Mouse (Mus musculus) cerebellum, adult (tissue): ENCODE measurements around the gene AC141477.1.

ENCODE experiments used
- ATAC-seq: cut with Nextera tagmentation; 2 replicates; pipeline ENCODE4 v1.9.2; 2017; ENCODE audit warnings: mild to moderate bottlenecking, moderate library complexity, mixed read lengths; ENCODE audit not compliant: insufficient number of reproducible peaks, low FRiP score, low TSS enrichment

Gene AC141477.1

DNA sequence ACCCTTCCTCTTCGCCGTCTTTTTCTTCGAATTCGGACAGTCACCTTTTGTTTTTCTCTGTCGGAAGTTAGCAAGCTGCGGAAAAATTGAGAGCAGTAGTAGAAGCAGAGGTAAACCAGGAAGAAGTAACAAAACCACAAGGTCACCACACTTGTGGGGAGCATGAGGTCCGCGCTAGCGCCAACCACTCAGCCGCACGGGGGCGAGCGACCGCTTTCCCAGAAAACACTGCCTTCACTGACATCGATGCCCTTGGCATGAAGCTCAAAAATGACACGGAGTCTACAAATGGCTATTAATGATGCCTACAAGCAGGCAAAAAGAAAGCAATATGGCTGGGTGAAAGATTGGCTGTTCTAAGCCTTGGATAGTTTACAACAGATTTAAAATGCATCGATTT lies at the start of gene AC141477.1:
AC141477.1 (minus strand) TSS at position 164 of the 400 bp plus-strand sequence.
- ATAC-seq: no peak

DNA sequence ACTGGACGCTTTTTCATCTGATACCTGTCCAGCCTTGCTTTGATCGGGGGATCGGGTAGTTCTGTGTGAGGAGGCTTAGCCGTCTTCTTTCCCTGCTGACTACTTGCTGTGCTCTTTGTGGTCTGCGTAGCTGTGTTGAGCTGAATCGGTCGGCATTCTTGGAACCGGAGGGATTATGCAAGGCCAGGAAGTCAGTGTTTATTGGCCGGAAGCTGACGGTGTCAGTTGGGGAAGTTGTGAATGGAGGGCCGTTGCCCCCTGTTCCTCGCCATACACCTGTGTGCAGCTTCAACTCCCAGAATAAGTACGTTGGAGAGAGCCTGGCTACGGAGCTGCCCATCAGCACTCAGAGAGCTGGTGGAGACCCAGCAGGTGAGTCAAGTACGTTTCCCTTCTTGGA lies 49.0 kb upstream of the AC141477.1 start:
- no peak for ATAC-seq

DNA sequence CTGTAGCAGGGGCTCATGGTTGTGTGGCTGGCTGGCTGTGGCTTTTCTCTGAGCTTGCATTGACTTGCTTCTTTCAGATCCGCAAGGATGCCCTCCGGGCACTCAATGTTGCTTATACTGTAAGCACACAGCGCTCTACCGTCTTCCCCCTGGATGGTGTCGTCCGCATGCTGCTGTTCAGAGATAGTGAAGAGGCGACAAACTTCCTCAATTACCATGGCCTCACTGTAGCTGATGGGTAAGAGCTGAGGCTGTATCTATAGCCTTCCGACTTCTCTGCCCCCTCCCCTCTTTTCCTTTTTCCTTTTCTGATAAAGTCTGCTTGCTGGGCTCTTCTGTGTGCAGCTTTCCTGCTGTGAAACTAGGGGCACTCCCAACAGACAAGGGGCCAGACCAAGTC lies 48.0 kb upstream of the AC141477.1 start:
- no peak for ATAC-seq

DNA sequence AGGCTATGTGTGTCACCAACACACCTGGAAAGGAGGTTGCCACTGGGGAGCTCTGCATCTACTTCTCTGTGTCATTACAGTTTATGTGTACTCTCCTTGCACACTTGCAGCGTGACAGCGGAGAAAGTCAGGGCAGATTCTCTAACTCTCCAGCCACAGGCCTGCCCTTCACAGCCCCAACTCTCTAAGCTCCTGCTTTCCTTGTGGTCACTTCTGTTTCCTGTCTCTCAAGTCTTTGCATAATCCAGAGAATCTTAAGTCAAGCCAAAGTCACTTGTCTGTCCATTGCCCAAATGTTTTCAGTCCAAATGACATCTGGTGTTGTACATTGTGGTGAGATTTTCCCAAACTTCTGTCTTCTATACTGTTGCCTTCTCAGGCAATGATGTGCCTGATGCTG lies 46.1 kb upstream of the AC141477.1 start:
- ATAC-seq: no peak

DNA sequence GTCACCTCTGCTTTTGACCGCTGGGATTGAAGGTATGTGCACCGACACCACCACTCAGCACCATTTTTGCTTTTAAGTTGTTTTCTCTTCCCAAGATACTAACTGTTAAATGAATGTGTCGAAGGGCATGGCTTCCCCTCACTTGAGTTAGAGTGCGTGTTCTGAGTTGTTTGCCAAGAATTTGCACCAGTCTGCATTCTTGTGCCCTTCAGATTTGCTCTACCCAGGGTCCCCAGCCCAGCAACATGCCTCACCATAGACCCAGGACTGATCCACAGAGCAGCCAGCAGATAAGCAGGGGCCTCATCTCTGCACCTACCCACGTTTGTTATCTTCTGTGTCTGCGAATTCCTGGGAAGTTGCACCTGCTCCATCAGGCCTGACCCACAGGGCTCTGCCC lies 41.2 kb upstream of the AC141477.1 start:
- no peak for ATAC-seq

DNA sequence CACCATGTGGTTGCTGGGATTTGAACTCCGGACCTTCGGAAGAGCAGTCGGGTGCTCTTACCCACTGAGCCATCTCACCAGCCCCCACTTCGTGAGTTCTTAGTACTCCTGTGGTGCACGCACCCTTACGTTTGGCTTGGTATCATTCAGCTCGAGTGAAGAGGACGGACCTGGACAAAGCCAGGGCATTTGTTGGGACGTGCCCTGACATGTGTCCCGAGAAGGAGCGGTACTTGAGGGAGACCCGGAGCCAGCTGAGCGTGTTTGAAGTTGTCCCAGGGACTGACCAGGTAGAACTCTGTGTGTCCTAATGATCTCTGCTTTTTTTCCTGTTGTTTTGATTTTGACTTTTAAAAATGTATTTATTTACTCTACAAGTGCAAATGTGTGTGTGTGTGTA lies 40.6 kb upstream of the AC141477.1 start:
- no peak for ATAC-seq

DNA sequence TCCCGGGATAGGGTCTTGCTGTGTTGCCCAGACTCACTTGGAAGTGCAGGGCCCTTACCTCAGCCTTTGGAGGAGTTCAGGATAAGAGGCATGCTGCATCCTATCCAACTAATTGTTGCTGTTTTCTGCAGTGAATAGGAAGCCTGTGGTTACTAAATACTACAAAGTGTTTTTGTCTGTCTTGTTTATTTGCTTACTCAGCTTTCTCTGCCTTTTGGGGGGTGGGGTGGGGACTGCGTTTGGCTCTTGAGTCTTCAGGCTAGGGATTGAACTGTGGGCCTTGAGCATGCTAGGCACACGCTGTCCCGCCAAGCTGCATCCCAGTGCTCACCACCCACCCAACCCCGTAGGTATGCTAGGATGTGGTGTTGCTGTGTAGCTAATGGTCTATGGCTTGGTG lies 33.5 kb upstream of the AC141477.1 start:
- ATAC-seq: no peak

DNA sequence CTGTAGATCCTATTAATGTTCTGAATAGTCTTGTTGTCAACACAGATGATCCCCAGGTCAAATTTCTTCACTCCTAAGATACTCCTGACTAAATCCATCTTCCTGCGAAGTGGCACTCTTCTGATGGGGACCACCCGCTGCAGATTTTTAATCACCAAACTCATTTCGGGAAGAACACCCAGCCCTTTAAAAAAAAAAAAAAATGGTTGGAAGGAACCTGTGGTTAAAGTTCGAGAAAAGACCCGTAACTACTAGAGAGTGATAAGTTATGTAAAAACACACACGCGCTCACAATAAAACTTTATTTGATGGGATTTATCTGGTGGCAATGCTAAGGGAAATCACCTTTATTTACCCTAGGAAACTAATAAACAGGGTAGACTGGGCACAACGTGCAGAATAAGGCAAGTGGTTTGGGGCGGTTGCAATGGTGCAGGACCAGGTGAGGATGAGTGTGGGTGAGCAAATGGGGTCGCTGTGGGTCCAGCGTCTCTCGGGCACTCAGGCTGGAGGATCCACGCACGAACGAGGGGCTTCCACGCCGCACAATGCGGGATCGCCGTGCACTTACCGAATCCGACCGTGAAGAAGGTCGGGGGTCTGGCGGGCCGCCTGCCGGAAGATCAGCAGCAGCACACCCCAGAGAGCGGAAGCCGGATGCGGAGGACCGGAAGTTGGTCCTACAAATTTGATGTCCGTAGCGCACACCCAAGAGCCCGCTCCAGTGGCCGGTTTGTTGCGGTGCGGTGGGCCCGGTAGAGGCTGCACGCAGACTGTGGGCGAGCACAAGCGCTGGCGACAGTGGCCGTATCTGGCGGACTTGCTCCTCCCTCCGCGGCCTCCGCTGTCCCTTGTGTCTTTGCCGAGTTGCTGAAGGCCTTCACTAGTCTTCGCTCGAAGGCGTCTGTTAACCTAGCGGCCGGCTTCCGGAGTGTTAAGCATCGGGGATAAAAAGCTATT lies 28.2 kb upstream of the AC141477.1 start, which contains the start of the genes Mcm3ap and Ybey:
Mcm3ap (plus strand) TSS at position 725 of the 960 bp plus-strand sequence.
Ybey (minus strand) TSS at position 912 of the 960 bp plus-strand sequence.
- peak; percentile 94 for ATAC-seq

DNA sequence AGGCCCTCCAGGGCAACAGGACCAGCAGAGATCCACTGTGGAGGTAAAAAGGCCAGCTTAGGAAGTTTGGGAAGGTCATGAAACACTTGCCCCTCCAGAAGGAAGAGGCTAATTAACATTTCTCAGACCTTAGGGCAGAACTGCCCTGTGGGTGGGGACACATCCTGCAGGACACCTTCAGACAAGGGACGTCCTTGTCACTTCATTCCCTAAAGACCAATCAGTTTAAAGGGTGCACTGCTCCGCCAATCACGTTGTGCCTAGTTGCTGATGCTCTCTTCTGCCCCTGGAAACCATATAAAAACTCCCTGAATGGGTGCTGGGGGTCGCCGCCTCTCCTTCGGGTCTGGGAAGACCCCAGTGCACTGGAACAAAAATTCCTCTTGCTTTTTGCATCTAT lies 22.5 kb upstream of the AC141477.1 start:
- ATAC-seq: no peak

DNA sequence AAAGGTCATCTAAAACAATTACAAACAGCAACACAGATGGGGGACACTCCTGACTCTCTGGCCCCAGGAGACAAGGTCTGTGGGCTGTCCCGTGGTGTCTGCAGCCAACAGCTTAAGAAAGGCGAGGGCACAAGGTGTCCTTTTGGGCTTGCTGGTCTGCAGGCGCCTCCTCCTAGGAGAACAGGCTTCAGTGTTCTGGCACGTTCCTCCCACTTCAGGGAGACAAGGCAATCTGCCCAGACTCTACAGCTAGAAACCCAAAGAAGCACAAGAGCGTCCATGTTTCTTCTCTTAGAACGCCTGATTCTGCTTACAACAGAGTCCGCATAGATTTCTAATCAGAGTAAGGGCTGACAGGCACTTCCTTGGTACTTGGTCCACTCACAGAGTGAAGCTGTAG lies 22.1 kb upstream of the AC141477.1 start:
- no peak for ATAC-seq

DNA sequence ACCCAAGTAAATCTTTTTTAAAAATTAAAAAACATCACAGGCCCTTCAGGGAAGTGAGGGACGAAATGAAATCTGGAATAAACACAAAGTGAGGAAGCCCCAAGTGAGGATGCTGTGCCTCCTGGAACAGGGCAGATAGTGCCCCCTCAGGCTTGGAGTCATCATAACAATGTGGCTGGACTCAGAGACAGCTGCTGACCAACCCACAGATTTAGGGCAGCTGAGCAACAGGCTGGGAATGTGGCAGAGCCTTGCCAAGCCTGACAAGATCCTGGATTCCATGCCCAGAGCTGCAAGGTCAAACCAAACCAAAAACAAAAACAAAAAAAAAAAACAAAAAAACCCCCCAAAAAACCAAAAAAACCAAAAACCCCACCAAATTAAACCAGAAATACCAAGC lies 21.0 kb upstream of the AC141477.1 start:
- no peak for ATAC-seq

DNA sequence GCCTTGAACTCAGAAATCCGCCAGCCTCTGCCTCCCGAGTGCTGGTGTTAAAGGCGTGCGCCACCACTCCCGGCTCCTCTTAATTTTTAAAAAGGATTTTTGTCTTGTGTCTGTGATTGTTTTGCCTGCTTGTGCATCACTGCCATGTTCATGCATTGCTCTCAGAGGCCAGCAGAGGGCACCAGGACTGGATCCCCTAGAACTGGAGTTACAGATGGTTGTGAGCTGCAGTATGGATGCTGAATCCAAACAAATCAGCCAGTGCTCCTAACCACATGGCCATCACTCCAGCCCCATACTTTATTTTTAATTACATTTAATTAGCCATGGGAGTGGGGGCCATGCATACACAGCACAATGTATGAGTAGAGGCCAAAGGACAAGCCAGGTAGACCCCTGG lies 15.0 kb upstream of the AC141477.1 start:
- ATAC-seq: no peak

DNA sequence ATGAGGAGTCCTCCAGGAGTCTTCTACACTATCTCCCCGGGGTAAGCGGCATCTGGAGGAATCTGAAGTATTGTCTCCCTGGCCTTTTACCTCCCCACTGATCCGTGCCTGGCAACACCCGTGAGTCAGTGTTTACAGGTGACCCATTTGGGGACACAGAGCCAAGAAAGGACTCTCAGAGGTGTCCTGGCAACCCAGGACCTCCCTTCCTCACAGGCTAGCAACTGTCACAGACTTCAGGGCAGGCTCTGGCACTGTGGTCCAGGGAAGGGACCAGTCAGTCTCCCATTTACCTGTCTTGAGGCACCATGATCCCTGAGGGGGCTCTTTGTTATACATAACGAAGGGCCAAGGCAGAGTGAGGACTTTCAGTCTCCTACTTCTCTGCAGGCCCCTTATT lies 8.6 kb upstream of the AC141477.1 start, which contains the start of gene 2610028H24Rik:
2610028H24Rik (plus strand) TSS at position 231 of the 400 bp plus-strand sequence.
- ATAC-seq: no peak

DNA sequence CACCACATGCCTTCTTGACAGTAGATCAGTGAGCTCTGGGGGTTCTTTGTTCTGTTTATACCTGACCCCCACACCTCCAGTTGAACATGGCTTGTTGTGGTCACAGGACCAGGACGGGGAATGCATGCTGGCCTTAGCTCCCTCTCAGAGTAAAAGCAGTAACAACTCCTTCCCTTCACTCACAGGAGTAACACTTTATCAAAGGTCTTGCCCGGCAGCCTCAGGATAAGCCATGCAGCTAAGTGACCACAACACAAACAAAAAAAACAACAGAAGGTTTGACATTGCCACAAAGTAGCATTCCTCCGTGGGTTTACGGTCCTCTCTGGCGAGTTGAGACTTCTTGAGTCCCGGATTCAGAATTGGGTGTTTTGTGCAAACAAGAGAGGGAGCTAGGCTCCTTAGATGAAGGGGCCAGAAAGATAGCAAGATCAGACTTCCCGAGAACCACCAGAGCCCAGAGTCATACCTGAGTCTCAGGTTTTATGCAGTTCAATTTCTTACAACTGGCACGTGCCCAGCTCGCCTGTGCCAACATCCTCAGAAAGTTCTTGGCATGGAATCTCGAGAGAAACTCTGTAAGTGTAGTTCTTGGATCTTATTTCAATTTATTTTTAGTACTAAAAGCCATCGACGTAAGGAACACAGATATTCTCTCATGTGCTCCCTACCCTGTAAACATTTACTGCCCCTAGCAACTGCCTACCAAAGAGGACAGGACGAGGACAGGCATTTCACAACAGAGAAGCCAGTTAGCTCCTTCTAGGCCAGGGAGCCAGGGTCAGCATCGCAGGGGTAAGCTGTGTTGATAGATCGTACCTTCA lies 7.4 kb upstream of the AC141477.1 start:
- no peak for ATAC-seq

DNA sequence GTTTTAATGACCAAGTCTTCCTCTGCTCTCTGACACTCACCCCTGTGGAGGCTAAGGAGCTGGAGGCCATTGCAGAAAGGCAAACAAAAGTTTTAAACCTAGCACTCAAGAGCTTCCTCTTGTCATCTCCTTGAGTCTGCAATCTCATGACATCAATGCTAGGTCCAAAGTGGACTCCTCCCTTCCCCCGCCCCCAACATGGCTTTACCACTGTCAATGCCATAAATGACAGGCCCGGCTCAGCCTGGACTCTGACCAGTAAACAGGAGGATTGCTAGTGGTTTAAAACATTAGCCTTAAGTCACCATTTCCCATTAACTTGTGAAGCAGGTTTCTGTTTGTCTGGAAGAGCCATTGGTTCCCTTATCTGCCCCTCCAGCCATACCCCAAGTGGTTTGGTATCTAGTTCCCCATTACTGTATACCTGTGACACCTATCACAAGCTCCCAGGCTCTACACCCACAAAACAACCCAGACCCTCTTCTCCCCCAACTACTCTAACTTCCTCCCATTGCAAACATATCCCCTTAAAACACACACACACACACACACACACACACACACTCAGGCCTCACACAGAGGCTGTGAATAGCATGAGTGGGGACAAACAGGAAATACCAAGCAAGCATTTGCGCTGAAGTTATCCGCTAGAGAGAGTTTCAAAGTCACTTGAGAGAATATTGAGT lies 5.9 kb upstream of the AC141477.1 start:
- no peak for ATAC-seq

DNA sequence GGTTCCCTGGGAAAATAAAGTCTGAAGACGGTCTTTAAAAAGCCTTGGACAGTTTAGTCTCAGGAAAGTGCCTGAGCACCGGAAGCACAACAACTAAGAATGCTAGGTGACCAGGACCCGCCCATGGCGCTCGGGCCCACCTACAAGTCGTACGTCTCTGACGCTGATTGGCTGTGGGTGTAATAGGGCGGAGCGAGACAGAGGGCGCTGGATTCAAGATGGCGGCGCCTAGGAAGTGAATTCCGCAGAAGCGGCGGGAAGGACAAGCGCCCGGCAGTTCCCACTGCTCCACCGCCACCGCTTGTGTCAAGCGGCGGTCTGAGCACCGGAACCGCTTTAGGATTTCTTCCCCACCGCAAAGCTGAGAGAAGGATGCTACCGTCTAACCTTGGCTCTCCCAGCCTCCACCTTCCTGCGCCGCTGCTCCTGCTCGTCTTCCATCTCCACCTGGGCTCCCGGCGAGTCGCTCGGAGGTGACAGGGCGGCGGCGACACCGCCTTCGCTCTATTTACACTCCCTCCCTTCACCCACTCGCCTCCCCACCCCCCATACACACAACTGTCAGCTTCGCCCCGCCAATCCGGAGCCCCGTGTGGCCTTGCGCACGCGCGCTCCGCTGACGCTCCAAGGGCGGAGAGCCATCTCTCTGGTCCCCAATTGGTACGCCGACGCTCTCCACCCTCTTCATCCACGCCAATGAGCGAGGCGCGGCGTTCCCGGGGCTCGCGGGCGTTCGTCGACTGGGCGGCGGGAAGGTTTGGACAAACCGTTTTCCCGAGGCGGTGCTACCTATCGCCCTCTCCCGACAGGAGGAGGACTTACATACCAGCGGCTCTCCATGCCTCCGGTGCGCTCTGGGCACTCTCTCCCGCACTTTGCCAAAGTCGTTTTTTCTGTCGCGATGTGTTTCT lies 2.2 kb upstream of the AC141477.1 start, which contains the start of gene Pcnt:
Pcnt (minus strand) TSS at position 609 of the 911 bp plus-strand sequence.
- ATAC-seq: peak; percentile 96

DNA sequence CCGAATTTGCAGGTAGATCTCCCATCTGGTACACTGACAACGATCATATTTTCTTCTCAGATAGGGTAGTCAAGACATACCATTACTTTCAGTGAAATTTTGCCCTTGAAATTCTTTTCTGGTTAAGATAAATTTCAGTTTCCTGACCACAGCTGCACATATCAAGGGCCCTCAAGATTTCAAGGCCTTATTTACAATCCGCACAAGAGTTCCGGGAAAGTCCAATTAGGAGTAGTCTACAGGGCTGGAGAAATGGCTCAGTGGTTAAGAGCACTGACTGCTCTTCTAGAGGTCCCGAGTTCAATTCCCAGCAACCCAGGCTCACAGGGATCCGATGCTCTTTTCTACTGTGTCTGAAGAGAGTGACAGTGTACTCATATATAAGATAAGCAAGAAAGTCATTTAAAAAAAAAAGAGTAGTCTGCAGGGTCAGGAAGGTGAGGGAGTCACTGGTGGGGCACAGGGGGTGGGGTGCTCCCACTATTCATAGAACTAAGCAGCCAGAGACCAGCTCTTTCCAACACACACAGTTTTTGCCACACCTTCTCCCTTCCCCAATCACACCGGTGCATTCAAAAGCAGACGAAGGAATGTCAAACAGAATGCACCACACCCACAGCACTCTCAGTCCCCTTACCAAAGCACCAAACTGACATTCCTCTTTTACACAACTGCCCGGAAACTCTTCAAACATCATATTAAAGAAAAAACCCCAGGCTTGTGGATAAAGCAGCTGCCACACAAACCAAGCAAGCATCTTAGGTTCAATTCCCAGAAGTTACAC lies 945 bp downstream of the AC141477.1 start:
- no peak for ATAC-seq

DNA sequence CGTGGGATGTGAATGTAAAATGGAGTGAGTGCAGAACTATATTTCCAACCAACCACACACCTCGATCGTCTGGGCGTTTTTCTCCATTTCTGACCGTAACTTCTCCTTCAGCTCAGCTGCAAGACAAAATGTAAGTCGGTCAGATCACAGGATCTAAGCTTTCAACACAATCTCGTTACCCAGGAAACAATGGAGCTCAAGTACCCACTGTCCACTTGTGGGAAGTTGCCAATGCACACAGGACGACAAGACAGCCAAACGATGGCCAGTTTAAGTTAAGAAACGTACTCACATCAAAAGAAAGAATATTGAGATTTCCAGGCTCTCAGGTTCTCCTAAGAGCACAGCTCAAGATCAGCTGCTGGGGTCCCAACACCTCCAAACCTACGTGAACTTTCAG lies 6.3 kb downstream of the AC141477.1 start:
- no peak for ATAC-seq

DNA sequence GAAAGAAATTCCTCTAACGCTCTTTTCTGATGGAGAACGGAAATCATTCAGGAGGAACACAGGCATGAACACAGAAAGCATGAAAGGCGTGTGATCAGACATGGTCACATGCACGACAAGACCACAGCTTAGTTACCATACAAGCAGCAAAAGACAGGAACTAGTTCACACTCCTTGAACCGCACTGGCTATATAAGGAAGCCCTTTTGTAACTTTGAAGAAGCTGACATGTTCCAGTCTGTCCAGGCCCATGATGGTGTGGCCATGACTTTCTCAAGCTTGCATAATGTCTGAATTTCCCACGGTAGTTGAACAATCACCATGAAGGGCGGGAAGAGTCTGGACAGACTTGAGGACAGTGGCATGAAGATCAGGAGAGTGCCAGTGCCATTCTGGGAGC lies 14.6 kb downstream of the AC141477.1 start:
- no peak for ATAC-seq
